ENCODE assay signal across 21 mouse cellular contexts in the genomic region with DNA sequence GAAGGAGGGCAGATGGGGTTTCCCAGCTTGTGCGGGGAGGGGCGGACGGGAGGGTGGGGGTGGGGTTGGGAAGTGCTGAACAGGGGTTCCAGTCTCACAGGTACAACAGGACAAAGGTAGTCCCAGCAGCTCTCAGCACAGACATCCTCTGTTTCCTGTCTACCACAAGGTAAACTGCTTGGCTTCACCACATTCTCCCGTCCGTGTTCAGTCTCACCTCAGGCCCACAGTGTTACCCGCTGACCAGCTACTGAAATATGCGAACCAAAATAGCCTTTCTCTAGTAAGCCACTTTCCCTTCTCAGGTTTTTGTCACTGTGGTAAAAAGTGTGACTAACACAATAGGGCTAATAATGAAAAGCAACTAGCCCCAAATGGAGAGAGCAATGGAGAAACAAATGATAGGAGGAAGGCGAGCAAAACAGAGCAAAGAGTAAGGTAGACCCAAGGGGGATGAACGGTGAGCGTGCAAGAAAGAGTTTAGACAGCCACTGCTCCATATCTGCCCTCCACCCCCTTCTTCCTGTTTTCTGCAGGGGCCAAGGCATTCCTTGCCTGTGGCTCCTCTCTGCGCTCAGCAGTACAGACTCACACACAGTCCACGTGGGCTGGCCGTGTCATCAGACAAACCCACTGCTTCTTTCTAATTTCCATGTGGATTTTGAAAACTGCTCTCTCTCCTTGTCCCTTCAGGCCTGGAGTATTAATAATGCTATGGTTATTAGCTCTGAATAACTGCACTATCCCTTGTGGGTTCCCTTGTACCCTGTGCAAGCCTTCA. TPM values are rescaled to one million over a fixed set of nuclear protein-coding genes. Genes with fewer than 3 reads are reported as not detected.
DNase-seq lines count a peak whose midpoint lies in the region; ATAC-seq and TF ChIP-seq lines count a peak whose summit lies in the region.
"Had no signal": no experiment of that assay in that cellular context is flagged by ENCODE, and none has a peak within 500 bp of the region (broad histone marks: within the 10 kb centered on the region; RNA-seq: fewer than 3 reads in every experiment).

No protein-coding gene starts in this region.

- WGBS in heart, embryonic 10.5 days, result 35% methylated on average over 13 of the region's 13 CpGs
- WGBS in hindbrain, postnatal 0 days, result 69% methylated on average over 13 of the region's 13 CpGs
- WGBS in hindbrain, embryonic 12.5 days, result 71% methylated on average over 13 of the region's 13 CpGs

- no peaks in the 10 kb centered on the region for H3K27me3 ChIP-seq in heart, embryonic 10.5 days (ENCODE audit: insufficient read depth, poor library complexity, severe bottlenecking)
- H3K27me3 ChIP-seq in hindbrain, postnatal 0 days (ENCODE audit: insufficient read depth, low read length), result no peaks in the 10 kb centered on the region
- no peaks in the 10 kb centered on the region; the same call in 1 of the 2 replicates for H3K27me3 ChIP-seq in hindbrain, embryonic 12.5 days
- no peaks in the 10 kb centered on the region for H3K27me3 ChIP-seq in myocyte (ENCODE audit: control insufficient read depth, insufficient read depth, insufficient read length)
- H3K27me3 ChIP-seq: forebrain, embryonic 12.5 days; heart, embryonic 15.5 days; liver, embryonic 13.5 days; midbrain, embryonic 13.5 days; neural tube, embryonic 15.5 days had no signal

- peak overlapping the region; percentile 49 for H3K27ac ChIP-seq in heart, embryonic 10.5 days
- no peak overlapping the region for H3K27ac ChIP-seq in hindbrain, postnatal 0 days
- H3K27ac ChIP-seq in hindbrain, embryonic 12.5 days, result no peak overlapping the region
- H3K27ac ChIP-seq: forebrain, embryonic 12.5 days; gastrocnemius, adult 2 months; heart, embryonic 15.5 days; liver, embryonic 13.5 days; midbrain, embryonic 13.5 days; neural tube, embryonic 15.5 days had no signal

- H3K9me3 ChIP-seq in heart, embryonic 10.5 days, result no peaks in the 10 kb centered on the region
- no peaks in the 10 kb centered on the region for H3K9me3 ChIP-seq in hindbrain, postnatal 0 days (ENCODE audit: low read length)
- H3K9me3 ChIP-seq in hindbrain, embryonic 12.5 days (replicated peaks), result no peaks in the 10 kb centered on the region
- H3K9me3 ChIP-seq: forebrain, embryonic 12.5 days; heart, embryonic 15.5 days; liver, embryonic 13.5 days; midbrain, embryonic 13.5 days; neural tube, embryonic 15.5 days had no signal

- TF ChIP-seq POLR2A in myocyte (IDR thresholded peaks at IDR 0.05; ENCODE audit: insufficient read length, low read depth), result no peak

- intact Hi-C loops in heart, postnatal 10 days (cut with DNase I), result no loop called here

- peaks cover 15% of the 10 kb centered on the region for H3K4me1 ChIP-seq in heart, embryonic 10.5 days
- H3K4me1 ChIP-seq in hindbrain, postnatal 0 days (ENCODE audit: insufficient read depth, low read length), result no peaks in the 10 kb centered on the region
- peaks cover 10% of the 10 kb centered on the region; the same call in 1 of the 2 replicates for H3K4me1 ChIP-seq in hindbrain, embryonic 12.5 days
- H3K4me1 ChIP-seq: forebrain, embryonic 12.5 days; midbrain, embryonic 13.5 days had no signal

- no peak for TF ChIP-seq CTCF in hindbrain, postnatal 0 days (IDR thresholded peaks at IDR 0.05; ENCODE audit: low read depth)

- ATAC-seq in hindbrain, postnatal 0 days, result peak; percentile 45
- ATAC-seq in hindbrain, embryonic 12.5 days (ENCODE audit: low FRiP score), result no peak
- ATAC-seq in granulocyte monocyte progenitor cell, adult 5-6 weeks (replicated peaks; ENCODE audit: poor library complexity, severe bottlenecking), result peak; percentile 76
- no peak for ATAC-seq in erythroid progenitor cell, adult 5-6 weeks (replicated peaks; ENCODE audit: low FRiP score, poor library complexity, severe bottlenecking)
- ATAC-seq: midbrain, embryonic 13.5 days had no signal

- no peak overlapping the region for H3K9ac ChIP-seq in hindbrain, postnatal 0 days (replicated peaks; ENCODE audit: low read length)
- no peak overlapping the region for H3K9ac ChIP-seq in hindbrain, embryonic 12.5 days
- H3K9ac ChIP-seq: forebrain, embryonic 12.5 days; heart, embryonic 15.5 days; liver, embryonic 13.5 days; lung, embryonic 14.5 days; midbrain, embryonic 13.5 days; neural tube, embryonic 15.5 days had no signal

- DNase-seq in heart, embryonic 10.5 days (ENCODE audit: low spot score), result no peak
- no peak for DNase-seq in heart, postnatal 10 days
- DNase-seq in hindbrain, postnatal 0 days (ENCODE audit: low spot score), result no peak
- DNase-seq in ovary, postnatal 14 days (ENCODE audit: low spot score), result no peak
- DNase-seq: cerebellum, adult 9-10 months; gastrocnemius, adult 2 months; kidney, adult 8-10 months; kidney, postnatal 25 days; liver, embryonic 13.5 days; lung, embryonic 14.5 days; lung, postnatal 4 days; right cerebral cortex, postnatal 14 days; thymus, adult 2 months had no signal

- no peaks in the 10 kb centered on the region for H3K79me2 ChIP-seq in myocyte (ENCODE audit: control insufficient read depth, insufficient read depth)

- no peak overlapping the region for H3ac ChIP-seq in myocyte (ENCODE audit: control insufficient read depth, insufficient read length)

- H3K4me3 ChIP-seq in heart, embryonic 10.5 days, result no peak overlapping the region
- H3K4me3 ChIP-seq in hindbrain, postnatal 0 days (ENCODE audit: low read length), result no peak overlapping the region
- no peak overlapping the region for H3K4me3 ChIP-seq in hindbrain, embryonic 12.5 days
- H3K4me3 ChIP-seq in myocyte, result no peak overlapping the region
- H3K4me3 ChIP-seq: forebrain, embryonic 12.5 days; gastrocnemius, adult 2 months; heart, embryonic 15.5 days; liver, embryonic 13.5 days; midbrain, embryonic 13.5 days; neural tube, embryonic 15.5 days had no signal

- no peak overlapping the region for H3K4me2 ChIP-seq in hindbrain, postnatal 0 days (ENCODE audit: low read depth, low read length)
- no peak overlapping the region for H3K4me2 ChIP-seq in hindbrain, embryonic 12.5 days (replicated peaks)
- peak overlapping the region; percentile 87 for H3K4me2 ChIP-seq in myocyte (ENCODE audit: low read depth)
- H3K4me2 ChIP-seq: forebrain, embryonic 12.5 days; heart, embryonic 15.5 days; liver, embryonic 13.5 days; lung, embryonic 14.5 days; midbrain, embryonic 13.5 days; neural tube, embryonic 15.5 days had no signal

- no peaks in the 10 kb centered on the region for H3K36me3 ChIP-seq in heart, embryonic 10.5 days
- H3K36me3 ChIP-seq in hindbrain, postnatal 0 days (ENCODE audit: insufficient read depth, low read length), result no peaks in the 10 kb centered on the region
- H3K36me3 ChIP-seq in hindbrain, embryonic 12.5 days, result no peaks in the 10 kb centered on the region
- H3K36me3 ChIP-seq in myocyte (ENCODE audit: control insufficient read depth, insufficient read depth), result no peaks in the 10 kb centered on the region
- H3K36me3 ChIP-seq: forebrain, embryonic 12.5 days; heart, embryonic 15.5 days; liver, embryonic 13.5 days; midbrain, embryonic 13.5 days; neural tube, embryonic 15.5 days had no signal

TF ChIP-seq in myocyte, 11 proteins besides CTCF, POLR2A, EP300 and RAD21:
- TF ChIP-seq SRF (IDR thresholded peaks at IDR 0.05; ENCODE audit: control insufficient read depth, insufficient read length, low read depth), result no peak
- TF ChIP-seq MAX (IDR thresholded peaks at IDR 0.05; ENCODE audit: low read depth), result no peak
- no peak for TF ChIP-seq USF1 (IDR thresholded peaks at IDR 0.05; ENCODE audit: low read depth)
- TF ChIP-seq MYOG (IDR thresholded peaks at IDR 0.05; ENCODE audit: control insufficient read depth in 1 of 3, insufficient read depth in 1 of 3, insufficient read length in 2 of 3, low read depth in 2 of 3), result no peak
- no peak for TF ChIP-seq TCF3 (IDR thresholded peaks at IDR 0.05; ENCODE audit: insufficient read length, low read depth)
- no peak for TF ChIP-seq TCF12 (IDR thresholded peaks at IDR 0.05; ENCODE audit: insufficient read depth, poor library complexity, severe bottlenecking)

RNA-seq across cellular contexts. Expression of gene Ptprf, which starts 56.5 kb away (rescaled TPM):
- 43.8 and 59.3 TPM in 2 replicates for polyA plus RNA-seq in heart, embryonic 10.5 days (2016; fragmentation: Nextera tagmentation; extraction: Ambion mirVana)
- 10 to 100 TPM; 22.6 to 29.3 TPM for total RNA-seq in heart, postnatal 10 days (2021)
- 178 and 196 TPM in 2 replicates for total RNA-seq in hindbrain, postnatal 0 days (2014; rRNA removed)
- 39.2 and 44.4 TPM in 2 replicates for polyA plus RNA-seq in hindbrain, postnatal 0 days (2015; fragmentation: Nextera tagmentation; extraction: Ambion mirVana)
- polyA plus RNA-seq in hindbrain, embryonic 12.5 days (2016; fragmentation: Nextera tagmentation; extraction: Ambion mirVana), result 131 and 137 TPM in 2 replicates
- total RNA-seq in granulocyte monocyte progenitor cell, adult 5-6 weeks (2014; fragmentation: Nextera tagmentation), result 0.17 TPM in 1 of 2 replicates, not detected in the other
- 0.04 TPM in 1 of 2 replicates, not detected in the other for total RNA-seq in granulocyte monocyte progenitor cell, adult 5-6 weeks (2017)
- polyA plus RNA-seq in myocyte (2012; fragmentation: generic; extraction: Trizol), result 7.6 TPM
- total RNA-seq in erythroid progenitor cell, adult 5-6 weeks (2015; ENCODE audit: low replicate concordance), result 0.84 TPM in 1 of 2 replicates, not detected in the other
- 0.13 TPM in 1 of 2 replicates, not detected in the other for total RNA-seq in erythroid progenitor cell, adult 5-6 weeks (2017; ENCODE audit: low replicate concordance)

Comparison
In these comparisons a context has a peak if more than half of its experiments do, and no peak if none do; other contexts are left out.
1. ATAC-seq: peak in hindbrain, postnatal 0 days (single experiment) and granulocyte monocyte progenitor cell, adult 5-6 weeks (single experiment); none in hindbrain, embryonic 12.5 days (single experiment) and erythroid progenitor cell, adult 5-6 weeks (single experiment).
2. RNA of gene Ptprf, which starts 56.5 kb away (total RNA-seq): 178 to 196 TPM in hindbrain, postnatal 0 days and 22.6 to 29.3 TPM in heart, postnatal 10 days; 0.13 to 0.84 TPM in erythroid progenitor cell, adult 5-6 weeks and 0.04 to 0.17 TPM in granulocyte monocyte progenitor cell, adult 5-6 weeks; every median in the first group is over 10 times any median in the second.